Mouse (Mus musculus) Muller cell, postnatal 12 days (primary cell): ENCODE results near the gene Prg2.

Experiments used
- DNase-seq: peaks from one replicate; pipeline ENCODE4 v3.0.0-alpha.2; 2015; ENCODE audit errors: inconsistent ontology term

The Prg2 gene

DNA sequence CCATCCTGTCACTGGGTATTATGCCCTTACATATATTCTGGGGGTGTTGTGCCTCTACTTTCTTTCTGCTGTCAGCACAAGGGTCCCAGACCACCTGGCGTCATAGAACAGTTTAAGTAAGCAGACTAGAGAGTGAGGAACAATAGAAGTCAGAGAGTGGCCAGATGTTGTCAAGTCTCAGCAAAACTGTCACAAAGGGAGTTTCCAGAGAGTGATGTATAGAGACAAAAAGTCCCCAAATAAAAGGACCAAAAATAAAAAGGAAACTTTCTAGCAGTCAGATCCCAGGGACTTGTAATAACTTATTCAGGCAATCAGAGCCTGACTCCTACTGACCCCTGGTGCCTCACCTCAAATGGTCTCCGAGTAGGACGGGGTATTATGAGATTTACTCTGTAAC is 18.4 kb upstream of the Prg2 start:
- DNase-seq, result no peak

- no peak for DNase-seq
Measured at GRCm38 (mm10) chr2:84962906-84963507, 17.3 kb upstream of the Prg2 start.

DNA sequence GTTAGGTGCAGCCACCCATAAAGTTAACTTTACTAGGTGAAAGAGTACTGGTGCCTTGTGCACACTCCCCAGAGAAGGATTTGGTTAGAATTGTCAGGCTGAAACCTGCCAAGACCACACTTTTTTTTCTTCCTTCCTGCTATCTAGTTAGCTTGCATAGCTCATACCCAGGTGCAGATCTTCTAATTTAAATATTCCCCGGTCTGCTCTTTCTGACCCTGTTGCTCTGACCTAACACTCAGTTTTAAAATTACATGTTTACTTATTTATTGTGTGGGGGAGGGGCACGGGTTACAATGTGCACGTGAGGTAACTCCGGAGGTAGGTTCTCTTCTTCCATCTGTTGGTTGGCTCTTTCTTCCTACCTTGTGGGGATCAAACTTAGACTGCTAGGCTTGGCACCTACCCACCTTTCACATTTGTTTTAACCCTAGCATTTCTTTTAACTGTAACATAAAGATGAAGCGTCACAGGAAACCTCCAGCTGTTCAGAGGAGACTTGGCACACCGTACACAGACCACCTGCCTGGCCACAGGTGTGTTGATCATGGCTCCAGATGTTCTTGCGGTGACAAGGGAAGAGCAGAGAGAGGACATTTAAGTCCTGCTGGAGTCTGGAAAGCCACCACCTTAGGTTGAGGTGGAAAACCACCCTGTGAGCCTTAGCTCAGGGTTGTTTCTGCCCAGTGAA is 16.0 kb upstream of the Prg2 start:
- DNase-seq, result no peak

DNA sequence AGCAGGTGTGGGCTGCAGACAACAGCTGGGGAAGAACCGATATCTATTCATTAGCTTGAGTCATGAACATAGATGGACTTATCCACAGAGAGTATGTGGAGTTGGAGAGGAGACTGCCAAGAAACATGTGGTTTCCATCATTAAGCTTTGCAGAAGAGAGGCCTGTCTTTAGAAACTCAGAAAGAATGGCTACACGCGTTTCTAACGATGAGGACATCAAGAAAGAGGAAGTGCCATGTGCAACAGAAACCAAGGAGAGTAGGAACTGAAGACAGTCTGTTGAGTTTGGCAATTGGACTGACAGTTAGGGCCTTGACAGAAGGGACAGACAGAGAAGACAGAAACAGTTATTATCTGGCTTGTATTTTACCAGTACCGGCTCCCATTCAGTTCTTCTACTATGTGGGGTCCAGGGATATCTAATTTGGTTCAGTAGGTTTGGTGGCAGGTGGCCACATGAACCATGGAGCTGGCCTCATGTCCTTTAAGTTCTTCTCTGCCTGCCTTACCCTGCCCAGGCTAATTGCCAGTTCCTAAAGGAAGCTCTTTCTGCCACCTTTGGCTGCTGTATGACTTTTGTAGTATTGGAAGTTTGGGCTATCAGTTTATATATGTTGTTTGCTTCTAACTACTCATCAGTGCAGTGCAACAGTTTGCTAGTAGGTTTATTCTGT is 12.8 kb upstream of the Prg2 start:
- DNase-seq, result no peak

GRCm38 (mm10) chr2:84975580-84975979 is 4.7 kb upstream of the Prg2 start:
- DNase-seq, result no peak

- DNase-seq, result no peak
Measured at GRCm38 (mm10) chr2:84987930-84988329, 7.7 kb downstream of the Prg2 start, which contains the start of gene Prg3. Gene Prg3 (plus strand): TSS chr2:84988215.

DNA sequence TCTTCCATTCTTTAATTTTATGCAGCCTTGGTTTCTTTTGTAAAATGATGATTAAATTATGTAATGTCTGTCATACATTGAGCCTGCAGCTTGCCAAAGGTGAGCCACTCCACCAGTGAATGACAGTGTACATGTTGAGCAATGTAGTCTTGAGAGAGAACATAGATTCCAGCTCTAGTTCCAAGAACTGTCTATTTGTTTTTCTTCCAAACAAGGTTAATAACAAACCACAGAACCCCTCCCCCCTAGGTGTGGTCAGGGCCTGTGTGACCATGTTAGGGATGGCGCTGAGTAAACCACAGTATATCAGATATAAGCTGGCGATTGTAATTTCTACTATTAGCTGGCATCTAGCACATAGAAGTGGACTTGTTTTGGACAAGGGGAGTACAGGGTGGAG is 16.1 kb downstream of the Prg2 start:
- DNase-seq, result no peak

DNA sequence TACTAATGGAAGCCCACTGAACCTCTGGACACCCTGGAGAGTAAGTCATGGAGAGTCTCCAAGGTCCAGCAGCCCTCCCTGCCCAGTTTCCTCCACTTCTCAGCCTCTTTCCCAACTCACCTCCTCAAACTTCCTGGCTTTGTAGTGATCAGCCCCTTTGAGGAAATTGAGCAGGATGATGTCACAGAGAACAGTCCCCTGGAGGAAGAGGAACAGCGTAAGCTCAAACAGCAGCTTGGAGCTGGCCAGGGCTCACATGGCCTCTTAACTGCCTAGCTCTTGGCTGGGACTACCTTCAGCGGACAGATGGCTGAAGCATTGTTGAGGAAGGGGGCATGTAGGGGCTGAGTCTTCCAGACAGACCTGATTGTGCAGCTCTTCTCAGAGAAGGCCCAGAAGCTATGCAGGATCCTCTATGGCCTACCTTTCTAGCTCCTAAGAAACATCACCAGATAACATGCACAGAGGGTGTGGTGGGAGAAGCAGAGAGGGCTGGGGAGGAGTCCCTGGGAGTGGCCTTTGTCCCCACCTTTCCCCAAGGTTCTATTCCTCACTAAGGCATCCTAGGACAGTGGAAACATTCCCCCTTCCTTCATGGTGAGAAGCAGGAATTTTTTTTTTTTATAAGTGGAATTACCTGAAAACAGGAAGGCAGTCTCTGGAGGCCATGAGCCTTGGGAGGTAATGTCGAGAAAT is 19.4 kb downstream of the Prg2 start:
- no peak for DNase-seq

GRCm38 (mm10) chr2:85001497-85001896 is 21.2 kb downstream of the Prg2 start:
- DNase-seq, result peak; percentile 83

DNA sequence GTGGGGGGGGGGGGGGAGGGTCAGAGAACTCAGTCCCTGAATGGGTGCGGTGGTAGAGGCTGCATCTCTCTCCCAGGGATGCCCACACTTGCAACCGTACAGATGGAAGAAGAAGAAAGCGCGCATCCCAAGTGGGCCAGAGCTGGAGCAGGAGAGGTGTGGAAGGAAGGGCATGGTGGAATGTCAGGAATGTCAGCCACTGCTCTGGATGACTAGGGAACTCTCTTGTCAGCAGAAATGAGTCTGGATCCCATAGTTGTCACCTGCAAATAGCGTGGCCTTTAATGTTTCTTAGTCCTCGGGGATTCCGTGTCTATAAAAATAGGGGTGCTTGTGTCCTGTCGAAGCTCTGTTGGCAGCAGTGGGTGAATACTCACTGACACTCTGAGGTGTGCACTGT is 22.3 kb downstream of the Prg2 start:
- peak; percentile 34 for DNase-seq

- DNase-seq, result no peak
Measured at GRCm38 (mm10) chr2:85004341-85004740, 24.1 kb downstream of the Prg2 start.

DNA sequence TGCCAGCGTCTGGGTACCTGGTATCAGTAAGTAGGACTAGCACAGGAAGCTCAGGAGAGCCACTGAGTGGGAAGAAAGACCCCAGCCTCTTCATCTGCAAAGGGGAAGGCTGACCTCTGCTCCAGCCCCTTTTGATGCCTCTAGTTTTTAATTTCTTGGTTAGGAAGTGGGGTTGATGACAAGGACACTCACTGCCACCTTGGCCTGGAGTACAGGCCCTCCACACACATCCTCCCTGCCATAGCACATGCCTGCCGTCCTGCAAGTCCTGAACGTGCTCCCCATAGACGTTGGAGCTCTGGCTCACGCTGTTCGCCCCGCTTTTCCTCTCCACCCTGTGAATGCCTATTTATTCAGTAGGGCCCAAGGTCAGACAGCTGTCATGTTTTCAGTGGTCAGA is 26.3 kb downstream of the Prg2 start:
- DNase-seq, result no peak

- peak; percentile 5 for DNase-seq
Measured at GRCm38 (mm10) chr2:85007729-85008128, 27.5 kb downstream of the Prg2 start.

DNA sequence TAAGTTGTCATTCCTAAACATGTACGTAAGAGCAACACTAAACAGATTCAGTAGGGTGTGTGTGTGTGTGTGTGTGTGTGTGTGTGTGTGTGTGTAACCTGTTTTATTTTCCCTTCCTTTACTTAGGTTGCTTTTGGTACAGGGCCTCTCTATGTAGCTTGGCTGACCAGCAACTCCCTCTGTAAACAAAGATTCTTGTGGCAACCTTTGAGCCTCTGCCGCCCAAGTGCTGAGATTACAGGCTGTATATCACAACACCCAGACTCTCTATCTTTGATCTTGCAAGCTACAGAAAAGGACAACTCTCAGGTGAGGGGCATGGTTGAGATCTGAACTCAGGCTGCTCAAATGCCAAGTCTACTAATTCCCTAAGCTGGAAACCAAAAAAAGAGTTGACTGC is 29.0 kb downstream of the Prg2 start:
- no peak for DNase-seq

DNA sequence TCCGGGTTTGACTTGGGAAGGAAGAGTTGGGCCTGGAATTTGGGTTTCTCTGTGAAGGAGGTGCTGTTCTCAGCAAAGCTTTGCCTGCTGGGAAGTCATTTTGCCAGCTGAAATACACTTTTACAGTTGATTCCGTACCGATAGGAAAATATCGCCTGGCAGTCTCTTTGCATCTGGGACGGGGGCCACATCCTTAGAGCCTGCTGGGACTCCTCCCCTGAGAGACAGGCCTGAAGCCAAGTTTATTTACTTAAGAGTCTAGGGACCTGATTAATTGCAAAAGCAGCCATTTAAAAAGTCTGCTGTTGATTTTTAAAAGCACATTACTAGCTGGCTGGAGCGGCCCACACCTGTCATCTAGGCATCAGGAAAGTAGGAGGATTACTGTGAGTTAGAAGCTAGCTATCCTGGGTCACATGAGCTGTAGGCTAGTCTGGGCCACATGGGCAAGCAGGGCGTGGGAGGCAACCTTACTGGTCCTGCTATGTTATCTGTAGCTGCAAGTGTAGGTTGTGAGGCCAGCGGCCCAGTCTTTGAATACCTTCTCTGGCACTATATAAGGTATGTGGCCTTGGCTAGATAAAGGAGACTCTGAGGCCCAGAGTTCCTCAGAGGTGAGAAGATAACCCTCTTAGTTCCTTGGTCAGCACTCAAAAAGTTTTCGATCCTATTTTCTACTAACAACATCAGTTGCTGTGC is 31.8 kb downstream of the Prg2 start:
- no peak for DNase-seq

- DNase-seq, result no peak
Measured at GRCm38 (mm10) chr2:85012679-85013078, 32.4 kb downstream of the Prg2 start.

DNA sequence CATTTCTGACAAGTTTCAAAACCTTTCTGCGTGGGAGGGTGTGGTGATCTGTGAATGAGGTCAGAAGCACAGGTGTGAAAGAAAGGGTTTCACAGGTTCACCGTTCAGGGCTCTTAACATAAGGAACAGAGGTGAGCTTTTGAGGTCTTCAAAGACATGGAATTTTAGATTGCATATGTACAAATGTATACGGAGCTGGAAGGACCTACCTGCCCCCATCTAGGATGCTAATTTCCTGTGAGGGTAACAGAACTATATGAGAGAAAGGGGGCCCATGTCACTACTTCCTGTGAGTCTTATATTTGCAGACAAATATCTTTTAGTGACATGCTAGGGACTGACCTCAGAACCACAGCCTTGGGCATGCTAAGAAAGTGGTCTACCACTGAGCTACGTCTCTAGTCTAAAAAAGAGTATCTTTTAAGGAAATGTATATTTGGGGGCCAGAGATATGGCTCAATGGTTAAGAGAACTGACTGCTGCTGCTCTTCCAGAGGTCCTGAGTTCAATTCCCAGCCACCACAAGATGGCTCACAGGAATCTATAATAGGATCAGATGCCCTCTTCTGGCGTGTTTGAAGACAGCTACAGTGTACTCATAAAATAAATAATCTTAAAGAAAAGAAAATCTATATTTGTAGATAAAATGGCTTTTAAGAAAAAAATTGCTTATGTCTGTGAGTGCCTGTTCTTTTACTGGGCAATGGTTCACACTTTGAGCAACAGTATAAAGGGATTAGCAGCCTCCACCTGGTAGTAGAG is 33.7 kb downstream of the Prg2 start:
- DNase-seq, result no peak

DNA sequence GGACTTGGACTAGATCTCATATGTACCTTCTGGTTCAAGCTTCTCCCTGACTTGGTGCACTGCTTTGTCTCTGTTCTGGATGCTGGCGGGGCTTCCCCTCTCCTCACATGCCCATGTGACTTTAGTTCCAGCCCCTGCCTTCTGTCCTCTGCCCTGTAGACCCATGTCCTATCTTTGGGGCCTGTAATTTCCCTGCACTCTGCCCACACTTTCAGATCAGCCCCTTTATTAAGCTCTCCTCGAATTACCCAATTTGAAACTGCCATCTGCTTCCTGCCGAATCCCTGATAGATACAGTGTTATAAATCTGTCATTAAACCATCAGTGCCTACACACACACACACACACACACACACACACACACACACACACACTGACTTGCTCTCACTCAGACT is 34.3 kb downstream of the Prg2 start:
- DNase-seq, result no peak

GRCm38 (mm10) chr2:85022043-85022442 is 41.8 kb downstream of the Prg2 start:
- peak; percentile 17 for DNase-seq

GRCm38 (mm10) chr2:85026178-85026577 is 45.9 kb downstream of the Prg2 start:
- no peak for DNase-seq

- no peak for DNase-seq
Measured at GRCm38 (mm10) chr2:85027281-85027680, 47.0 kb downstream of the Prg2 start.
